Mouse (Mus musculus): ENCODE data around the gene Lrp1.
A peak's percentile ranks its signal among the peaks of the same experiment; 100 is the strongest.

Lrp1 gene

GRCm38 (mm10) chr10:127521611-127522080 is 99.3 kb downstream of the Lrp1 start:
- DNase-seq (ENCODE audit: extremely low spot score): no peak

- no peak for DNase-seq (ENCODE audit: extremely low spot score)
These were observed 100.1 kb downstream of the Lrp1 start for GRCm38 (mm10) chr10:127520714-127521357.

- no peak for DNase-seq (ENCODE audit: extremely low spot score)
These were observed 100.8 kb downstream of the Lrp1 start for GRCm38 (mm10) chr10:127519903-127520713.

GRCm38 (mm10) chr10:127519041-127519701 is 101.8 kb downstream of the Lrp1 start:
- DNase-seq (ENCODE audit: extremely low spot score): no peak

- no peak for DNase-seq (ENCODE audit: extremely low spot score)
These were observed 103.0 kb downstream of the Lrp1 start for GRCm38 (mm10) chr10:127517941-127518340.

- peak; percentile 70 for DNase-seq (ENCODE audit: extremely low spot score)
These were observed 104.2 kb downstream of the Lrp1 start for GRCm38 (mm10) chr10:127516576-127517260.

- DNase-seq (ENCODE audit: extremely low spot score): no peak
These were observed 104.9 kb downstream of the Lrp1 start for GRCm38 (mm10) chr10:127515983-127516459.

GRCm38 (mm10) chr10:127515271-127515982 is 105.5 kb downstream of the Lrp1 start:
- no peak for DNase-seq (ENCODE audit: extremely low spot score)

GRCm38 (mm10) chr10:127514764-127515163 is 106.2 kb downstream of the Lrp1 start, which contains the start of gene Ndufa4l2:
TSS of gene Ndufa4l2 (plus strand) at chr10:127514967.
- DNase-seq (ENCODE audit: extremely low spot score): no peak

GRCm38 (mm10) chr10:127514111-127514698 is 106.7 kb downstream of the Lrp1 start:
- DNase-seq (ENCODE audit: extremely low spot score): no peak

- peak; percentile 45 for DNase-seq (ENCODE audit: extremely low spot score)
These were observed 107.4 kb downstream of the Lrp1 start for GRCm38 (mm10) chr10:127513501-127514091.

- DNase-seq (ENCODE audit: extremely low spot score): peak; percentile 96
These were observed 108.1 kb downstream of the Lrp1 start for GRCm38 (mm10) chr10:127512813-127513212.

GRCm38 (mm10) chr10:127512307-127512666 is 108.7 kb downstream of the Lrp1 start:
- DNase-seq (ENCODE audit: extremely low spot score): no peak

GRCm38 (mm10) chr10:127511634-127512306 is 109.2 kb downstream of the Lrp1 start:
- peak; percentile 69 for DNase-seq (ENCODE audit: extremely low spot score)

GRCm38 (mm10) chr10:127510895-127511617 is 109.9 kb downstream of the Lrp1 start:
- DNase-seq (ENCODE audit: extremely low spot score): peak; percentile 33

GRCm38 (mm10) chr10:127509837-127510701 is 110.9 kb downstream of the Lrp1 start:
- DNase-seq (ENCODE audit: extremely low spot score): peak; percentile 29

GRCm38 (mm10) chr10:127509051-127509836 is 111.7 kb downstream of the Lrp1 start:
- DNase-seq (ENCODE audit: extremely low spot score): peak; percentile 98
